Mouse (Mus musculus): Measurements from ENCODE around the gene Esam. TPM values are rescaled to one million over a fixed set of nuclear protein-coding genes. Genes with fewer than 3 reads are reported as not detected.

Esam gene
- polyA plus RNA-seq, 1 experiment: 0.97 TPM

DNA sequence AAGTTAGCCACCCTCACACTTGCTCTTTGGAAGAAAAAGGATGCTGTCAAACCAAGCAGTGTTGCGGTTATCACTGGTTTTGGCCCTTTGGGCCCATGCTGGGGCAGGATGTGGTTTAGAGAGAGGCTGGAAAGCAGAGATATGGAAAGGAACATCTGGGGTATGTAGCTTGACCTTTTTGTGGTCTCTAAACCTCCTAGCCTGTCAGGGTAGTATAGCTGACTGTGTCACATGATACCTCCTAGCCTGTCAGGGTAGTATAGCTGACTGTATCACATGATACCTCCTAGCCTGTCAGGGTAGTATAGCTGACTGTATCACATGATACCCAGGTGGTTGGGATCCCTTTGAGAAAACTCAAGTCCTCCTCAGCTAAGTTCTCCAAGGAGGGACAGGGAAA lies 26.4 kb downstream of the Esam start:
- H3K4me3 ChIP-seq (ENCODE audit: insufficient read depth, low read length): no peak overlapping the region
- H3K4me1 ChIP-seq (ENCODE audit: control insufficient read depth, insufficient read depth, low read length): 0 out of 2 replicates have a peak, but pooled peaks cover 2% of the 10 kb centered on the region
- TF ChIP-seq CTCF (IDR thresholded peaks at IDR 0.05; ENCODE audit: low read depth, low read length) (no peak), POLR2A (IDR thresholded peaks at IDR 0.05; ENCODE audit: borderline replicate concordance, low read depth, low read length) (no peak)
- no peak overlapping the region for H3K27ac ChIP-seq (ENCODE audit: insufficient read depth, low read depth, low read length)

DNA sequence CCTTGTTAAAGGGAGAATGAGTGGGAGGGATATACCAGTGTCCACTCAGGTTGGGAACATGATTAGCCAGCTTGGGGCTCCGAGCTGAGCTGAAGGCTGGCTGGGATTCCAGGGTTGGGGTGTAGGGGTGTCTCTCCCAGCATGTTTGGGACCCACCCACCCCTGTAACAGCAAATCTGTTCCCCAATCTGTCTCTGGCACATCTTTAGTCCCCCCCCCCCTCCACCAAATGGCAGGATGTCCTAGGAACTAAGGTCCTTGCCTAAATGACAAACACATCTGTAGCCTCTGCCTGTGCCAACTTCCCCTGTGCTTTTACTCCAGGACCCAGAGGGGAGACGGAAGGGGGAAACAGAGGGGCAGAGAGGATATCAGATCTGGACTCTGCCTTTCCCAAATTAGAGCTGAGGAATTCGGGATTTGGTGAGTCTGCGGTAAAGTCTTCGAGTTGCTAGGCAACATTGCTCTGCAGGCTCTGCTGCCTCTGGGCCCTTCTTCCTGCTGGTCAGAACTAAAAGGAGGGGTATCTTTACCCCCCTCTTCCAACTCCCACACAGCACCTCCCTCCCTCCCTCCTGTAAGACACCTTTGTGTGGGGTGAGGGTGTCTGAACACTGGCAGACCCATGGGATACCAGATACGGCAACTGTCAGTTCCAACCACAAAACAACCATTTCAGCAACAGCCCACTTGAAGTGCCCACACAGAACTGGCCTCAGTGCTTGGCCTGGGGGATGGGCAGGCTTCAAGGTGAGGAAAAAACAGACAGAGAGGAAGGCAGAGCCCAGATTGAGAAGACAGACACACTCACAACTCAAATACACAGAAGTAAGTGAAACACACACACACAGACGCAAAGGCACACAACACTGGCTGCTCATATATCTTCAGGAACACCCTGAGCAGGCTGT lies 27.2 kb downstream of the Esam start, which contains the start of gene Siae:
Gene Siae (plus strand): TSS at position 861 of the 911 bp plus-strand sequence.
- Histone ChIP-seq H3K4me3 (ENCODE audit: insufficient read depth, low read length) (no peak within 1 kb of the TSS), H3K27ac (ENCODE audit: insufficient read depth, low read depth, low read length) (no peak within 1 kb of the TSS), H3K4me1 (ENCODE audit: control insufficient read depth, insufficient read depth, low read length) (0 out of 2 replicates have a peak, but pooled peaks cover 2% of the 10 kb centered on the region)
- TF ChIP-seq CTCF (IDR thresholded peaks at IDR 0.05; ENCODE audit: low read depth, low read length): no peak
- TF ChIP-seq POLR2A (IDR thresholded peaks at IDR 0.05; ENCODE audit: borderline replicate concordance, low read depth, low read length): no peak

DNA sequence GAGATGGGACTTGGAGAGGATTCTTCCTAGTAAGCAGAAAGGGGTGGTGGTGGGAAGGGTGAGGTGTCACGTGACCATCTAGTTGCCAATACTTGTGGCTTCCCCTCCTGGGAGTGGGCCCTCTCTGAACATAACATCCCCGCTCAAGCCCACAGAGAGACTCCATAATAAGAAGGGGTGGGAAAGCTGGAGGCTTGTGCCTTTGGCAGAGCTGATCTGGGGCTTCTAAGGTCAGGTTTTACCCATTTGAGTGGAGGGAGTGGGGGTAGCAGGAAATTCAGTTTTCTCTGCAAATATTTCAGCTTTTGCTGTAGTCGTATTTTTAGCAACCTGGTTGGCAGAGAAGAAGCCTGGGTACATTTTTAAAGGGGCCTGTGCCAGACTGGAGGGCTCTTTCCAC lies 28.5 kb downstream of the Esam start:
- H3K4me3 ChIP-seq (ENCODE audit: insufficient read depth, low read length): no peak overlapping the region

DNA sequence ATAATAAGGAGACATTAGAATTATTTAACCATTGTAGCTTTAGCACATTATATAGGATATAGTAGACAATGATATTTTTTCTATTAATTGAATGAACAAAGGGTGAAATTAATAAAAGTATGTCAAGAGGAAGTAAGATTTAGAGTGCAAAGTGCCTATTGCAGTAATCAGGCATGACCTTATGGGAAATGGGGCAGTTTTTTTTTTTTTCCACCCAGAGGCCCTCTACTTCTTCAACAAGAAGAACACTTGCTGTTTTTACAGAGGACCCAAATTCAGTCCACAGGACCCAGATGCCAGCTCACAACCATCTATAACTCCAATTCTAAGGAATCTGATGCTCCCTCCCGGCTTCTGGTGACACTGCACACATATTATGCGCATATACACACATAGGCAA lies 32.7 kb downstream of the Esam start:
- Histone ChIP-seq H3K4me3 (ENCODE audit: insufficient read depth, low read length) (no peak overlapping the region), H3K27ac (ENCODE audit: insufficient read depth, low read depth, low read length) (no peak overlapping the region), H3K4me1 (ENCODE audit: control insufficient read depth, insufficient read depth, low read length) (peaks cover 2% of the 10 kb centered on the region; the same call in 1 of the 2 replicates)
- no peak for TF ChIP-seq CTCF (IDR thresholded peaks at IDR 0.05; ENCODE audit: low read depth, low read length)
- no peak for TF ChIP-seq POLR2A (IDR thresholded peaks at IDR 0.05; ENCODE audit: borderline replicate concordance, low read depth, low read length)

More for the DNA sequence above, 28.5 kb downstream of the Esam start:
- no peak for TF ChIP-seq POLR2A (IDR thresholded peaks at IDR 0.05; ENCODE audit: borderline replicate concordance, low read depth, low read length)
- no peak for TF ChIP-seq CTCF (IDR thresholded peaks at IDR 0.05; ENCODE audit: low read depth, low read length)
- no peak overlapping the region for H3K27ac ChIP-seq (ENCODE audit: insufficient read depth, low read depth, low read length)
- H3K4me1 ChIP-seq (ENCODE audit: control insufficient read depth, insufficient read depth, low read length): peaks cover 3% of the 10 kb centered on the region; the same call in 1 of the 2 replicates

DNA sequence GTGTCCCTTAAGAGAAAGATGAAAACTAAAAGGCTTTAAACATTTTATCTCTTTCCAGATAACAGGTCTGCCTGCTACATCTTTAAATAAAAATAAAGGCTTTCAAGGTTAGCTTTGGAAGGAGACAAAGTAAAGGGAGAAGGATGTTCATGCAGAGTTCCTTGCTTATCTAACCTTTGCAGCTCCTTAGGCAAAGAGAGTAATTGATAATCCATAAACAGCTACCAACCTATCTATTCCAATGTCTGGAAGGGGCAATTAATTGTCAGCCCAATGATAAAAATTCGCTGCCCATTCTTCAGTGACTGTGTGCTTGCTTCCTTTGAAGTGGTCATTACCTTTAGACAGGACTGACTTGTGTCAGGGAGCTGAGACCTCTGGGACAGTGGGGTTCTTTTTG lies 35.9 kb downstream of the Esam start:
- no peak for TF ChIP-seq POLR2A (IDR thresholded peaks at IDR 0.05; ENCODE audit: borderline replicate concordance, low read depth, low read length)
- TF ChIP-seq CTCF (IDR thresholded peaks at IDR 0.05; ENCODE audit: low read depth, low read length): no peak
- peaks cover 6% of the 10 kb centered on the region; the same call in 1 of the 2 replicates for H3K4me1 ChIP-seq (ENCODE audit: control insufficient read depth, insufficient read depth, low read length)
- no peak overlapping the region for H3K27ac ChIP-seq (ENCODE audit: insufficient read depth, low read depth, low read length)
- no peak overlapping the region for H3K4me3 ChIP-seq (ENCODE audit: insufficient read depth, low read length)

DNA sequence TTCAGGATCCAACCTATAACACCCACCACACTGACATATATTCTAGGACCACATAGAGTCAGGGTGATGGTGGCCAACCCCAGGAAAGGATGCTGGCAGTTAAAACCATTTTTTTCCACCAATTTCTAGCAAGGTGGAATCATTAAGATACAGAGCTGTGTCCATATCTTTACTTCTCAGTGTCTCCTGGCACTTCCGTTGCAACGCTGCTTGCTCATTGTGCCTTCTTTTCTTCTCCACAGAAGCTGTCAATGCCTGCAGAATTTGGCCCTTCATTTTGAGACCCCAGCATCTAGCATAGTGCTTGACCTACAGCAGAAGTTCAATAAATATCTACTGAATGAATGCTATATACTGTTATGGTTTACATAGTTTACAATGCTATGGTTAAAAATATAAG lies 39.1 kb downstream of the Esam start:
- 0 out of 2 replicates have a peak, but pooled peaks cover 4% of the 10 kb centered on the region for H3K4me1 ChIP-seq (ENCODE audit: control insufficient read depth, insufficient read depth, low read length)
- no peak overlapping the region for H3K4me3 ChIP-seq (ENCODE audit: insufficient read depth, low read length)

DNA sequence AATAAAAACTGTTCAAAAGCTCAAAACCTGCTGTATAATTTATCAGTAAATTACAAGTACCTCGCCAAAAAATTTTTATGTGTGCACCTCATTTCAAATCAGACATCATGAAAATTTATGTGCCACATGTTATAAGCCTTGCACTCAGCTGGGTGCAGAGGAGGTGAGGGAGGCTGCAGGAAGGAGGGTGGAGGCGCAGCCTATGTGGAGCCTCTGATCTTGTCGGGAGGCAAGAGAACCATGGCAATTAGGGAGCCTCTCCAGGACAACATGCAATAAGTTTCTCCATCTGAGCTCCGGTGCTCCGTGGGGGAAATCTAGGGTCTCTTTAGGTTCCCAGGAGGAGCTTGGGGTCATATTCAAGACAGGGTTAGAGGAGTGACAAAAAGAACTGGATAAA lies 39.6 kb downstream of the Esam start:
- Histone ChIP-seq H3K27ac (ENCODE audit: insufficient read depth, low read depth, low read length) (no peak overlapping the region), H3K4me3 (ENCODE audit: insufficient read depth, low read length) (no peak overlapping the region), H3K4me1 (ENCODE audit: control insufficient read depth, insufficient read depth, low read length) (0 out of 2 replicates have a peak, but pooled peaks cover 4% of the 10 kb centered on the region)
- TF ChIP-seq CTCF (IDR thresholded peaks at IDR 0.05; ENCODE audit: low read depth, low read length) (no peak), POLR2A (IDR thresholded peaks at IDR 0.05; ENCODE audit: borderline replicate concordance, low read depth, low read length) (no peak)

More for the DNA sequence above, 39.1 kb downstream of the Esam start:
- TF ChIP-seq CTCF (IDR thresholded peaks at IDR 0.05; ENCODE audit: low read depth, low read length) (no peak), POLR2A (IDR thresholded peaks at IDR 0.05; ENCODE audit: borderline replicate concordance, low read depth, low read length) (no peak)
- H3K27ac ChIP-seq (ENCODE audit: insufficient read depth, low read depth, low read length): no peak overlapping the region

DNA sequence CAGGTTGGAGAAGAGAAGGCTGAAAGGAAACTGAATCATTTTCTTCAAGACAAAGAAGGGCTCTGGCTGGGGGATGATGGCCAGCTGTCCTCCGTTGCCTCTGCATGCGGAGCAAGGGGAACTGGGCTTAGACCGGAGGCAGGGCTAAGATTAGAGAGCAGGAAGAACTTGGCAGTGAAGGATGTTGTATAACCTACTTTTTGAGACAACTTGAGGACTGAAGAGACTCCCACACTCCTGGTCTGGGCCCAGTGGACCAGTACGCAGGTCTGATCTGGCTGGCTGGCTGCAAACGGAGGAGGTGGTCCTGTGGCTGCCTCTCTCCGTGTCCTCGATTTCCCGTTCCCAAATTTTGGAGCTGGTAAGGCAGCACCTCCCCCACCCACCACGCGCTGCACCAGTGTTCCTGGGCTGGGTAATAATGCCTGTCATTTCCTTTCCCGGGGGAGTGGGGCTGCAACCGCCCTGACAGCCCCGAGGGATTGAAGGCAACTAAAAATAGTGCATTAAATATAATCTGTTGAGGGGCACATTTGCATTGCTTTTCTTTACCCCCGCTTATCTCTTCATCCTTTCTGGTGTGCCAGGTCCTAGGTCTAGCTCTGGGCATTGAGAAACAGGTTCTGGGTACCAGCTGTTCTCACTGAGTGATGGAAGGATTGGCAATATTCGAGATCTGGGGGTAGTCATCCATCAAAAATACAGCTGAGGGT lies 40.2 kb downstream of the Esam start:
- Histone ChIP-seq H3K27ac (ENCODE audit: insufficient read depth, low read depth, low read length) (no peak overlapping the region), H3K4me3 (ENCODE audit: insufficient read depth, low read length) (no peak overlapping the region), H3K4me1 (ENCODE audit: control insufficient read depth, insufficient read depth, low read length) (0 out of 2 replicates have a peak, but pooled peaks cover 4% of the 10 kb centered on the region)
- TF ChIP-seq POLR2A (IDR thresholded peaks at IDR 0.05; ENCODE audit: borderline replicate concordance, low read depth, low read length) (no peak), CTCF (IDR thresholded peaks at IDR 0.05; ENCODE audit: low read depth, low read length) (no peak)

DNA sequence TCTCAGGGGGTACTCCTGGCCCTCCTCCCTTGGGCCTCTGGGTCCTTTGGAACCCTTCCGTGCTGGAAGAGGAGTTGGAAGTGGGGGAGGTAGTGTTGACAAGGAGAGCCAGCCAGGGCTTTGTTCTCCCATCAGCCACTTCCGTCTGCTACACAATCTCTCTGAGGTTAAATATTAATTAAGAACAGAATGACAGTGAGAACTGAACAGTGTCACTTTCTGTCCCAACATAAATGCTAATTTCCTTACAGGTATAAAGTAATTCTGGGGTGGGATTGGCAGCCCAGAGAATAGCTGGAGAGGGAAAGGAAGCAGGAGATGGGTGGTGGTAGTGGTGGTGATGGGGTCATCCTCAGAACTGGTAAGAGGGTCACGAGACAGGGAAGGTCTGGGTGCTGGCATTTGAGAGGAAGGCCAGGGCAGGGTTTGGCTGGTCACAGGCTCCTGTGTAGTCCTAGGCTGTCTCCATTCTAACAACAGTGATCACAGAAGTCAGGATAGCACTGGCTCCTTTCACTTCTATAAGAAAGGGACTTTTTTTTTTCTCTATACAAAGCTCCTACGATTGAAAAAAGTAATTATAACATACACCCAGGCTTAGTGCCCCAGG lies 40.8 kb downstream of the Esam start:
- Histone ChIP-seq H3K27ac (ENCODE audit: insufficient read depth, low read depth, low read length) (no peak overlapping the region), H3K4me1 (ENCODE audit: control insufficient read depth, insufficient read depth, low read length) (0 out of 2 replicates have a peak, but pooled peaks cover 4% of the 10 kb centered on the region), H3K4me3 (ENCODE audit: insufficient read depth, low read length) (no peak overlapping the region)
- TF ChIP-seq CTCF (IDR thresholded peaks at IDR 0.05; ENCODE audit: low read depth, low read length) (no peak), POLR2A (IDR thresholded peaks at IDR 0.05; ENCODE audit: borderline replicate concordance, low read depth, low read length) (no peak)
